Mouse (Mus musculus): ENCODE results near the gene Hsd11b2. TPM values are rescaled to one million over a fixed set of nuclear protein-coding genes. Genes with fewer than 3 reads are reported as not detected.

Gene Hsd11b2
- total RNA-seq, 2 experiments from 2014 or later, result not detected

DNA sequence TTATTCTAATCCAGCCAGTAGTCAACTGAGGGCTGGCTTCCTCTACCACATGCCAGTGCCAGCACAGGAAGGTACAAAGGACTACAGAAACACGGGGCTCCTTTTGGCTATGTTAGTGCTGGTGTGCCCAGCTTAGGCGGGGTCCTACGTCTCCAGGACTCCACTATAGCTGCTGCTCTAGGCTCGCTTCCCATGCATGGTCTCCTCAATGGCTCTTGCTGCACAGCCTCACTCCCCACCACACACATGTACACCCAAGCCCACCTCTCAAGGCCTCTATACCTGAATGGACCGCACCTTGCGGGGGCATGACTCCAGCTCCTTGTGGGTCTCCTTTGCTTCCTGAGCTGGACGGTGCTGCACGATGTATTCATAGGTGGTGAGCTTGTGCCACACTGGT is 42.8 kb upstream of the Hsd11b2 start:
- Histone ChIP-seq H3K27ac (no peak overlapping the region), H3K4me3 (no peak overlapping the region)
- TF ChIP-seq CTCF (conservative IDR thresholded peaks at IDR 0.05), result no peak
- no peak for DNase-seq (ENCODE audit: low spot score in 2 of 2)

DNA sequence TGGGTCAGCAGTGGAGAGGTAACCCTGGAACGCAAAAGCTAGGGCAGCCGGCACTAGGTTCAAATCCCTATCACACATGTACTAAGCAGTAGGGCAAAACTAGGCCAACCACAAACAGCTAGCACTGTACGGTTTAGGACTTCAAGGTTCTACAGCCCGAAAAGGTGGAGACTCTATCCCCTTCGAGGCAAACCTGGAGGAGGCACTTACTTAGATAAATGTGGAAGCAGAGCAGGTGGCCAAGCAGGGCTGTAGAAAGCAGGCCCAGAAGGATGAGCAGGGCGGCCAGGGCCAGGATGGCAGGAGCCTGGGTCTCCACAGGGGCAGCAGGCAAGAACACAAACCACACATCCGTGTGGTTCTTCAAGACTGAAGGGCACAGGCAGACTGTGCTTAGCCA is 42.4 kb upstream of the Hsd11b2 start:
- DNase-seq (ENCODE audit: low spot score in 2 of 2), result no peak
- Histone ChIP-seq H3K4me3 (no peak overlapping the region), H3K27ac (no peak overlapping the region)
- TF ChIP-seq CTCF (conservative IDR thresholded peaks at IDR 0.05), result no peak

DNA sequence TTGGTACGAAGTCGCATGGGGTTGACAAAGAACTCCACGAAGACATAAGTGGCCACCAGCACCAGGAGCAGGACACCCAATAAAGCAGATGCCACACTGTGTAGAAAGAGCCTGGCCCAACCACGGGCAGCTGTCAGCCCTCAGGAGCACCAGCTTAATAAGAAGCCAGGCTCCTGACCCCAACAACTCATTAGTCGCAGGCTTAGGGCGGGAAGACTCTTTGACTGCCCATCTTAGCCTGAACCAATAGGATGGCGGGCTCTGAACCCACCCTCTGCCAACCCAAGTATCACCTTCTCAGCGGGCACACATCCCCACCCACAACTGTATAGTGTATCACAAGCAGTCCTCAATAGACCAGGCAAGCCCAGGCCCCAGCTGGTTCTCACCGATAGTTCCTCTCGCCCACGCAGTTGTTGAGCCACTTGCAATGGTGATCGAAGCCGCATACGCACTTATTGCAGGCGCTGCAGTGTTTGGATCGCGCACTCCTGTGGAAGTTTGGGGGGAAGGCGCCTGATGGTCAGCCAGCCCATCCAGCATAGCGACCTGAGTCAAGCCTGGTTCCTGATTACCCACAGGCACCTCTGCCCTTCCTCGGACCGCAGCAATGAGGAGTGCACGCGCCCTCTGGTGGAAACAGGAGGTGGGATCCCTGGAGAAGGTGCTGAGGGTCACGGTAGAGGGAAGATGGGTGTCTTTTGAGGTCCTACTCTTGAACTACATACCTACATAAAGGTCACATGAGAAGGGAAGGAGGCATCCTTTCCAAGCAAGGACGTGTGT is 41.7 kb upstream of the Hsd11b2 start:
- peak; percentile 88 for TF ChIP-seq CTCF (conservative IDR thresholded peaks at IDR 0.05)
- H3K27ac ChIP-seq, result no peak overlapping the region
- H3K4me3 ChIP-seq, result no peak overlapping the region
- peak in 1 of 2 experiments; percentile 39 for DNase-seq (ENCODE audit: low spot score in 2 of 2)

DNA sequence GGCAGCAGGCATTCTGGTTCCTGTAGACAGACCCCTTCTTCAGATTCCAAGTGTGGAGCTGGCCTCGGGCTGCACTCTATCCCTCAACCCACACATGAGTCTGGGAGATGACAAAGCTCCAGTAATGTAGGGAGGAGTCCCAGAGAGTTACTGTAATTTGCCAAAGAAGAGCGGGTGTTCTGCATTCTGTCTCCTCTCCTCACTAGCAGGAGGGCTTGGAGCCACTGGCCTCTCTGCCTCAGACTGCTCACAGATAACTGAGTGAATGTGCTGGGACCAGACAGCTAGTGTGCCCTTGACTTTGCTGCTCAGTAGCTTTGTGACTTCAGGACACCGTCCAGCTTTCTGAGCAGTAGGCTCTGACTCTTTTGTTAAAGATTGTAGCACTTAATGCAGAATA is 40.8 kb upstream of the Hsd11b2 start:
- TF ChIP-seq CTCF (conservative IDR thresholded peaks at IDR 0.05), result no peak
- Histone ChIP-seq H3K27ac (0 out of 2 replicates have a peak overlapping the region, but pooled peaks have one; percentile 1), H3K4me3 (no peak overlapping the region)
- DNase-seq (ENCODE audit: low spot score in 2 of 2), result no peak

- H3K27ac ChIP-seq, result no peak overlapping the region
- TF ChIP-seq CTCF (conservative IDR thresholded peaks at IDR 0.05), result no peak
- no peak for DNase-seq (ENCODE audit: low spot score in 2 of 2)
- no peak overlapping the region for H3K4me3 ChIP-seq
Observed at GRCm38 (mm10) chr8:105481013-105481412, 37.5 kb upstream of the Hsd11b2 start.

- DNase-seq (ENCODE audit: low spot score in 2 of 2), result no peak
- no peak overlapping the region for H3K4me3 ChIP-seq
- peak; percentile 76 for TF ChIP-seq CTCF (conservative IDR thresholded peaks at IDR 0.05)
- no peak overlapping the region for H3K27ac ChIP-seq
Observed at GRCm38 (mm10) chr8:105481453-105481852, 37.1 kb upstream of the Hsd11b2 start.

DNA sequence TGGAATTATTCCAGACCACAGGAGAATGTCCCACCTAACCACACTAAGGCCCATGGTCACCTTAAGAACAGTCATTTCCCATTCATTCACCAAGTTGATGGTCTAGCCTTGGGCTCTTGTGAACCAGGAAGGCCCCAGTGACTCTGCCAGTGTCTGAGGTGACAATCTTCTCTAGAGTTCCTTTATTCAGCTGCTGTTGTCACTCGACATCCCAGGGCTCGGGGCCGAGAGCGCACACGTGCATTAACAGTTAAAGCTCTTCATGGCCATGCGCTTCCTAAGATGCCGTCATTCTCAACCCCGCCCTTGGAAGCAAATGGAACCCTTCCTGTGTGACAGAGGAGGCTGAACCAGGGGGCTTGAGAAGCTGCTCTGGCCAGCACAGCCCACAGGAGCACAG is 36.4 kb upstream of the Hsd11b2 start:
- DNase-seq (ENCODE audit: low spot score in 2 of 2), result no peak
- no peak overlapping the region for H3K4me3 ChIP-seq
- no peak overlapping the region for H3K27ac ChIP-seq
- no peak for TF ChIP-seq CTCF (conservative IDR thresholded peaks at IDR 0.05)

DNA sequence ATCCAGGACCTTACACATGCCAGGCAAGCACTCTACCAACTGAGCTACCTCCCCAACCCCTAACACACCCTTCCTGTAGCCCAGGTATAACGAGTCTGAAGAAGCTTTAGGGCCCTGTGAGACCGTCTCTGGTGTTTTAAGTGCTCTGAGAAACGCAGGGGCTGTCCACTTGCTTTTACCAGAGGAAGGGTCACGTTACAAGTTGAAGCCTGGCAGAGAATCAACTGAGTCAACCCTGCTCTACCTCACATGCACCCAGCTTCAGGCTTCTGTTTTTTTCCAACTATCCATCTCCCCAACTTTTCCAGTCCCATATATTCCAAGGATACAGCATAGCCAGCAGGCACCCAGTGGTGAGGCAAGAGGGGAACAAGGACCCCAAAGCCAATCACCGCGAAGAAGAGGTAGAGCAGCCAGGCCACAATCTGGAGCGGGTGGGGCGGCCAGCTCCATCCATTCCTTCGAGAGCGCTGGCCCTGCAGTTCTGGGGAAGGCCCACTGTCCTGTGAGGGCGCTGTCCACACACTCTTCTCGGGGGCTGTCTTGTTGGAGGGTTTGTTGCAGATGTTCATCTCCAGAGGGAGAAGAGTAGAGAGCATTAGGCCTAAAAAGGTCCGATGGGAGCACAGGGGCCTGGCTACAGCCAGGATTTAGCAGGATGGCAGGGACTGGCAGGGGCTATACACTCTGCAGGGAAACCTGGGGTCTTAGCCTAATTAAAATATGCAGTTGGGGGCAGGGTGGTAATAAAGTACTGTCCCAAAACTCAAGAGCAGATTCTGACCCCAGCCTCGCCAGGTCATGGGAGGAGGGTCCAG is 35.1 kb upstream of the Hsd11b2 start:
- DNase-seq (ENCODE audit: low spot score in 2 of 2), result no peak
- no peak overlapping the region for H3K4me3 ChIP-seq
- TF ChIP-seq CTCF (conservative IDR thresholded peaks at IDR 0.05), result peak; percentile 76

GRCm38 (mm10) chr8:105484030-105484368 is 34.6 kb upstream of the Hsd11b2 start:
- H3K4me3 ChIP-seq, result no peak overlapping the region
- TF ChIP-seq CTCF (conservative IDR thresholded peaks at IDR 0.05), result no peak
- no peak for DNase-seq (ENCODE audit: low spot score in 2 of 2)
- no peak overlapping the region for H3K27ac ChIP-seq

More for the DNA sequence above, 35.1 kb upstream of the Hsd11b2 start:
- no peak overlapping the region for H3K27ac ChIP-seq

- no peak for DNase-seq (ENCODE audit: low spot score in 2 of 2)
- peak; percentile 71 for TF ChIP-seq CTCF (conservative IDR thresholded peaks at IDR 0.05)
- Histone ChIP-seq H3K27ac (no peak overlapping the region), H3K4me3 (no peak overlapping the region)
Observed at GRCm38 (mm10) chr8:105484392-105484791, 34.2 kb upstream of the Hsd11b2 start.

DNA sequence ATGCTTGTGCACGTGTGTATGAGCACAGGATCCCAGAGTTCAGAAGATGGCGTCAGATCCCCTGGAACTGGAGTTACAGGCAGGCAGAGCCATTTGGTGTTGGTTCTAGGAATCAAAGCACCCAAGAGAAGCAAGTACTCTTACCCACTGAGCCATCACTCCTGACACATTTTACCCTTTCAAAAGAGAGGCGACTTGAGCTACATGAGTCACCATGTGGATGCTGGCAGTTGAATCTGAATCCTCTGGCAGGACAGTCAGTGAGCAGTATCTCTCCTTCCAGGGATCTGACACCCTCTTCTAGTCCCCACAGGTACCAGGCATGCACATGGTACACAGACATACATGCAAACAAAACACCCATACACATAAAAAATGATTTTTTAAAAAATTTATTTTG is 30.5 kb upstream of the Hsd11b2 start:
- Histone ChIP-seq H3K4me3 (no peak overlapping the region), H3K27ac (no peak overlapping the region)
- no peak for DNase-seq (ENCODE audit: low spot score in 2 of 2)
- TF ChIP-seq CTCF (conservative IDR thresholded peaks at IDR 0.05), result no peak

GRCm38 (mm10) chr8:105489281-105489680 is 29.3 kb upstream of the Hsd11b2 start:
- no peak for DNase-seq (ENCODE audit: low spot score in 2 of 2)
- no peak for TF ChIP-seq CTCF (conservative IDR thresholded peaks at IDR 0.05)
- H3K4me3 ChIP-seq, result no peak overlapping the region
- no peak overlapping the region for H3K27ac ChIP-seq

DNA sequence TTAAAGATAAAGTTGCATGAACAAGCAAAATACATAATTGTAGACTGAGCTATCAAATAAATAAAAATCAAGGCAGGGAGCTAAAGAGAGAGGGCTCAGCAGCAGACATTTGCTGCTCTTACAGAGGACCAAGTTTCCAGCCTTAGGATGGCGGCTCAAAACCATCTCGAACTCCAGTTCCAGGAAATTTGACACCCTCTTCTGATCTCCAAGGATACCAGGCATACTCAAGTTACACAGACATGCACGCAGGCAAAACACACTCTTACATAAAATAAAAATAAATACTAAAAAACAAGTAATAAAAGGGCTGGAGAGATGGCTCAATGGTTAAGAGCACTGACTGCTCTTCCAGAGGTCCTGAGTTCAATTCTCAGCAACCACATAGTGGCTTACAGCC is 25.1 kb upstream of the Hsd11b2 start:
- no peak for TF ChIP-seq CTCF (conservative IDR thresholded peaks at IDR 0.05)
- H3K27ac ChIP-seq, result no peak overlapping the region
- H3K4me3 ChIP-seq, result no peak overlapping the region
- DNase-seq (ENCODE audit: low spot score in 2 of 2), result no peak

GRCm38 (mm10) chr8:105494566-105494965 is 24.0 kb upstream of the Hsd11b2 start:
- TF ChIP-seq CTCF (conservative IDR thresholded peaks at IDR 0.05), result no peak
- Histone ChIP-seq H3K4me3 (no peak overlapping the region), H3K27ac (no peak overlapping the region)
- no peak for DNase-seq (ENCODE audit: low spot score in 2 of 2)

Data from layer of hippocampus, adult 2 months (tissue).